Mouse (Mus musculus): ENCODE measurements around the gene Anxa3. TPM values are rescaled to one million over a fixed set of nuclear protein-coding genes. Genes with fewer than 3 reads are reported as not detected.

The Anxa3 gene
- polyA plus RNA-seq, 1 experiment: 14.5 TPM

GRCm38 (mm10) chr5:96834338-96834737, 41.2 kb downstream of the Anxa3 start:
- Histone ChIP-seq H3K4me3 (ENCODE audit: insufficient read depth, low read depth, low read length) (no peak overlapping the region), H3K27me3 (replicated peaks; ENCODE audit: control insufficient read depth, insufficient read depth, low read length) (no peaks in the 10 kb centered on the region), H3K4me1 (ENCODE audit: control insufficient read depth, insufficient read depth, low read length) (no peaks in the 10 kb centered on the region), H3K27ac (ENCODE audit: insufficient read depth, low read depth, low read length) (no peak overlapping the region), H3K36me3 (ENCODE audit: control insufficient read depth, insufficient read depth, low read length) (no peaks in the 10 kb centered on the region)
- no peak for TF ChIP-seq POLR2A (IDR thresholded peaks at IDR 0.05; ENCODE audit: low read depth, low read length)
- no peak for TF ChIP-seq CTCF (conservative IDR thresholded peaks at IDR 0.05; ENCODE audit: insufficient read depth, insufficient read length, low read depth, low read length)
- WGBS: 87% methylated on average over 5 of the region's 5 CpGs
- DNase-seq: no peak

GRCm38 (mm10) chr5:96847986-96848385, 54.8 kb downstream of the Anxa3 start:
- TF ChIP-seq CTCF (conservative IDR thresholded peaks at IDR 0.05; ENCODE audit: insufficient read depth, insufficient read length, low read depth, low read length): no peak
- TF ChIP-seq POLR2A (IDR thresholded peaks at IDR 0.05; ENCODE audit: low read depth, low read length): no peak
- Histone ChIP-seq H3K4me3 (ENCODE audit: insufficient read depth, low read depth, low read length) (no peak overlapping the region), H3K4me1 (ENCODE audit: control insufficient read depth, insufficient read depth, low read length) (no peaks in the 10 kb centered on the region), H3K27ac (ENCODE audit: insufficient read depth, low read depth, low read length) (no peak overlapping the region), H3K36me3 (ENCODE audit: control insufficient read depth, insufficient read depth, low read length) (no peaks in the 10 kb centered on the region), H3K27me3 (replicated peaks; ENCODE audit: control insufficient read depth, insufficient read depth, low read length) (no peaks in the 10 kb centered on the region)
- no peak for DNase-seq

GRCm38 (mm10) chr5:96848386-96848785, 55.2 kb downstream of the Anxa3 start:
- no peak for DNase-seq
- TF ChIP-seq POLR2A (IDR thresholded peaks at IDR 0.05; ENCODE audit: low read depth, low read length) (no peak), CTCF (conservative IDR thresholded peaks at IDR 0.05; ENCODE audit: insufficient read depth, insufficient read length, low read depth, low read length) (no peak)
- 60% methylated on average over 3 of the region's 3 CpGs for whole genome bisulfite sequencing
- Histone ChIP-seq H3K27me3 (replicated peaks; ENCODE audit: control insufficient read depth, insufficient read depth, low read length) (no peaks in the 10 kb centered on the region), H3K27ac (ENCODE audit: insufficient read depth, low read depth, low read length) (no peak overlapping the region), H3K4me3 (ENCODE audit: insufficient read depth, low read depth, low read length) (no peak overlapping the region), H3K4me1 (ENCODE audit: control insufficient read depth, insufficient read depth, low read length) (no peaks in the 10 kb centered on the region), H3K36me3 (ENCODE audit: control insufficient read depth, insufficient read depth, low read length) (no peaks in the 10 kb centered on the region)

GRCm38 (mm10) chr5:96849232-96849631, 56.1 kb downstream of the Anxa3 start:
- no peak overlapping the region for H3K27ac ChIP-seq (ENCODE audit: insufficient read depth, low read depth, low read length)
- H3K36me3 ChIP-seq (ENCODE audit: control insufficient read depth, insufficient read depth, low read length): no peaks in the 10 kb centered on the region
- H3K27me3 ChIP-seq (replicated peaks; ENCODE audit: control insufficient read depth, insufficient read depth, low read length): no peaks in the 10 kb centered on the region
- H3K4me3 ChIP-seq (ENCODE audit: insufficient read depth, low read depth, low read length): no peak overlapping the region
- no peak for TF ChIP-seq CTCF (conservative IDR thresholded peaks at IDR 0.05; ENCODE audit: insufficient read depth, insufficient read length, low read depth, low read length)
- no peak for TF ChIP-seq POLR2A (IDR thresholded peaks at IDR 0.05; ENCODE audit: low read depth, low read length)
- no peaks in the 10 kb centered on the region for H3K4me1 ChIP-seq (ENCODE audit: control insufficient read depth, insufficient read depth, low read length)
- WGBS: 62% methylated on average over 3 of the region's 3 CpGs
- no peak for DNase-seq

- H3K27me3 ChIP-seq (replicated peaks; ENCODE audit: control insufficient read depth, insufficient read depth, low read length): no peaks in the 10 kb centered on the region
- TF ChIP-seq POLR2A (IDR thresholded peaks at IDR 0.05; ENCODE audit: low read depth, low read length) (no peak), CTCF (conservative IDR thresholded peaks at IDR 0.05; ENCODE audit: insufficient read depth, insufficient read length, low read depth, low read length) (no peak)
- no peak overlapping the region for H3K27ac ChIP-seq (ENCODE audit: insufficient read depth, low read depth, low read length)
- H3K36me3 ChIP-seq (ENCODE audit: control insufficient read depth, insufficient read depth, low read length): no peaks in the 10 kb centered on the region
- WGBS: 78% methylated on average over 3 of the region's 3 CpGs
- DNase-seq: peak; percentile 1
- H3K4me1 ChIP-seq (ENCODE audit: control insufficient read depth, insufficient read depth, low read length): no peaks in the 10 kb centered on the region
- H3K4me3 ChIP-seq (ENCODE audit: insufficient read depth, low read depth, low read length): no peak overlapping the region
Measured at GRCm38 (mm10) chr5:96853451-96853850, 60.3 kb downstream of the Anxa3 start.

GRCm38 (mm10) chr5:96854350-96854749, 61.2 kb downstream of the Anxa3 start:
- Histone ChIP-seq H3K27me3 (replicated peaks; ENCODE audit: control insufficient read depth, insufficient read depth, low read length) (no peaks in the 10 kb centered on the region), H3K4me1 (ENCODE audit: control insufficient read depth, insufficient read depth, low read length) (no peaks in the 10 kb centered on the region), H3K27ac (ENCODE audit: insufficient read depth, low read depth, low read length) (no peak overlapping the region), H3K4me3 (ENCODE audit: insufficient read depth, low read depth, low read length) (no peak overlapping the region), H3K36me3 (ENCODE audit: control insufficient read depth, insufficient read depth, low read length) (no peaks in the 10 kb centered on the region)
- TF ChIP-seq POLR2A (IDR thresholded peaks at IDR 0.05; ENCODE audit: low read depth, low read length) (no peak), CTCF (conservative IDR thresholded peaks at IDR 0.05; ENCODE audit: insufficient read depth, insufficient read length, low read depth, low read length) (no peak)
- WGBS: 44% methylated on average over 3 of the region's 3 CpGs
- peak; percentile 21 for DNase-seq

- H3K4me3 ChIP-seq (ENCODE audit: insufficient read depth, low read depth, low read length): no peak overlapping the region
- TF ChIP-seq POLR2A (IDR thresholded peaks at IDR 0.05; ENCODE audit: low read depth, low read length) (no peak), CTCF (conservative IDR thresholded peaks at IDR 0.05; ENCODE audit: insufficient read depth, insufficient read length, low read depth, low read length) (no peak)
- H3K4me1 ChIP-seq (ENCODE audit: control insufficient read depth, insufficient read depth, low read length): no peaks in the 10 kb centered on the region
- no peak overlapping the region for H3K27ac ChIP-seq (ENCODE audit: insufficient read depth, low read depth, low read length)
- DNase-seq: no peak
- H3K27me3 ChIP-seq (replicated peaks; ENCODE audit: control insufficient read depth, insufficient read depth, low read length): no peaks in the 10 kb centered on the region
- 75% methylated on average over 1 of the region's 1 CpGs for WGBS
- H3K36me3 ChIP-seq (ENCODE audit: control insufficient read depth, insufficient read depth, low read length): no peaks in the 10 kb centered on the region
Measured at GRCm38 (mm10) chr5:96859938-96860337, 66.8 kb downstream of the Anxa3 start.

GRCm38 (mm10) chr5:96867171-96867570, 74.0 kb downstream of the Anxa3 start:
- DNase-seq: no peak
- no peak overlapping the region for H3K4me3 ChIP-seq (ENCODE audit: insufficient read depth, low read depth, low read length)
- H3K27me3 ChIP-seq (replicated peaks; ENCODE audit: control insufficient read depth, insufficient read depth, low read length): no peaks in the 10 kb centered on the region
- 89% methylated on average over 4 of the region's 4 CpGs for WGBS
- H3K27ac ChIP-seq (ENCODE audit: insufficient read depth, low read depth, low read length): no peak overlapping the region
- no peaks in the 10 kb centered on the region for H3K4me1 ChIP-seq (ENCODE audit: control insufficient read depth, insufficient read depth, low read length)
- no peaks in the 10 kb centered on the region for H3K36me3 ChIP-seq (ENCODE audit: control insufficient read depth, insufficient read depth, low read length)
- TF ChIP-seq CTCF (conservative IDR thresholded peaks at IDR 0.05; ENCODE audit: insufficient read depth, insufficient read length, low read depth, low read length) (0 out of 2 replicates have a peak, but pooled peaks have one; percentile 12), POLR2A (IDR thresholded peaks at IDR 0.05; ENCODE audit: low read depth, low read length) (no peak)

Measured in kidney, adult 2 months (tissue).